Mouse (Mus musculus) lung, embryonic 16.5 days (tissue): ENCODE data around the gene Errfi1. TPM values are rescaled to one million over a fixed set of nuclear protein-coding genes. Genes with fewer than 3 reads are reported as not detected.
A peak's percentile ranks its signal among the peaks of the same experiment; 100 is the strongest.

Source experiments
- ATAC-seq: fragments of 200-750 bp; cut with Nextera tagmentation; 2 replicates; pipeline ENCODE4 v1.8.0; 2017; ENCODE audit warnings: low read depth, mild to moderate bottlenecking, moderate library complexity
- H3K27ac ChIP-seq: fragments of 300-500 bp; sonication (generic); 2 replicates; pipeline ENCODE4 v1.5.1; 2014; ENCODE audit warnings: mild to moderate bottlenecking, control low read depth, low read length
- H3K27me3 ChIP-seq: fragments of 300-500 bp; sonication (generic); 2 replicates; pipeline ENCODE4 v1.6.1; 2014; ENCODE audit warnings: low read depth, low read length, mixed read lengths; ENCODE audit not compliant: control insufficient read depth, insufficient read depth
- H3K36me3 ChIP-seq: fragments of 300-500 bp; sonication (generic); 2 replicates; pipeline ENCODE4 v1.6.1; 2014; ENCODE audit warnings: low read length; ENCODE audit not compliant: control insufficient read depth, insufficient read depth
- H3K4me1 ChIP-seq: fragments of 300-500 bp; sonication (generic); replicated peaks from 2 replicates; pipeline ENCODE4 v1.6.1; 2014; ENCODE audit warnings: low read length, mixed read lengths; ENCODE audit not compliant: control insufficient read depth, insufficient read depth
- H3K4me2 ChIP-seq: fragments of 300-500 bp; sonication (generic); 2 replicates; pipeline ENCODE4 v1.6.1; 2014; ENCODE audit warnings: low read depth, low read length, control low read depth
- H3K4me3 ChIP-seq: fragments of 300-500 bp; sonication (generic); 2 replicates; pipeline ENCODE4 v1.5.1; 2014; ENCODE audit warnings: mild to moderate bottlenecking, low read length, control low read depth
- H3K9ac ChIP-seq: fragments of 300-500 bp; sonication (generic); 2 replicates; pipeline ENCODE4 v1.6.1; 2014; ENCODE audit warnings: low read length, control low read depth
- H3K9me3 ChIP-seq: fragments of 300-500 bp; sonication (generic); 2 replicates; pipeline ENCODE4 v1.6.1; 2016; ENCODE audit warnings: low read length; ENCODE audit not compliant: control insufficient read depth
- WGBS: fragments of 180-500 bp; shearing (Covaris S2); extraction: QIAGEN DNeasy Blood & Tissue Kit; methylation state at CpG from one replicate; pipeline ENCODE4 v1.1.7; 2014; 5-methylcytosine and 5-hydroxymethylcytosine counted together
- polyA plus RNA-seq: library from polyadenylated mRNA; unstranded; fragments of >200 nt; fragmentation: Nextera tagmentation; extraction: Ambion mirVana; gene quantifications from 2 replicates; pipeline ENCODE4 v1.2.1, GENCODE M21; 2015

Gene Errfi1
- polyA plus RNA-seq, 1 experiment from 2014 or later: 44.3 TPM

- Histone ChIP-seq H3K4me2 (no peak overlapping the region), H3K27ac (no peak overlapping the region; the same call in 1 of the 2 replicates), H3K27me3 (no peaks in the 10 kb centered on the region), H3K36me3 (no peaks in the 10 kb centered on the region), H3K9ac (no peak overlapping the region), H3K4me3 (no peak overlapping the region), H3K9me3 (no peaks in the 10 kb centered on the region), H3K4me1 (peaks cover 14% of the 10 kb centered on the region)
- ATAC-seq: no peak
- WGBS: 88% methylated on average over 12 of the region's 12 CpGs
These were observed 16.8 kb upstream of the Errfi1 start for GRCm38 (mm10) chr4:150836961-150837360.

- H3K4me3 ChIP-seq: no peak overlapping the region
- no peak overlapping the region for H3K9ac ChIP-seq
- H3K4me2 ChIP-seq: no peak overlapping the region
- H3K4me1 ChIP-seq: peaks cover 11% of the 10 kb centered on the region
- no peak overlapping the region; the same call in 1 of the 2 replicates for H3K27ac ChIP-seq
- H3K36me3 ChIP-seq: no peaks in the 10 kb centered on the region
- WGBS: 57% methylated on average over 6 of the region's 6 CpGs
- ATAC-seq: peak; percentile 37; the same call in 1 of the 2 replicates
- H3K9me3 ChIP-seq: no peaks in the 10 kb centered on the region
- H3K27me3 ChIP-seq: no peaks in the 10 kb centered on the region
These were observed 16.3 kb upstream of the Errfi1 start for GRCm38 (mm10) chr4:150837458-150837857.

GRCm38 (mm10) chr4:150842045-150842444, 11.7 kb upstream of the Errfi1 start:
- no peaks in the 10 kb centered on the region for H3K27me3 ChIP-seq
- H3K4me3 ChIP-seq: no peak overlapping the region
- H3K27ac ChIP-seq: no peak overlapping the region
- 72% methylated on average over 5 of the region's 5 CpGs for WGBS
- peaks cover 5% of the 10 kb centered on the region for H3K4me1 ChIP-seq
- H3K9ac ChIP-seq: no peak overlapping the region
- H3K4me2 ChIP-seq: no peak overlapping the region
- H3K36me3 ChIP-seq: no peaks in the 10 kb centered on the region
- H3K9me3 ChIP-seq: no peaks in the 10 kb centered on the region
- no peak for ATAC-seq

- Histone ChIP-seq H3K4me3 (no peak overlapping the region), H3K27me3 (no peaks in the 10 kb centered on the region), H3K4me1 (no peaks in the 10 kb centered on the region), H3K27ac (no peak overlapping the region), H3K9me3 (no peaks in the 10 kb centered on the region), H3K4me2 (no peak overlapping the region), H3K9ac (no peak overlapping the region), H3K36me3 (no peaks in the 10 kb centered on the region)
- 82% methylated on average over 7 of the region's 7 CpGs for WGBS
- ATAC-seq: no peak
These were observed 10.5 kb upstream of the Errfi1 start for GRCm38 (mm10) chr4:150843181-150843580.

GRCm38 (mm10) chr4:150846316-150846715, 7.4 kb upstream of the Errfi1 start:
- Histone ChIP-seq H3K4me2 (no peak overlapping the region), H3K36me3 (no peaks in the 10 kb centered on the region), H3K9ac (no peak overlapping the region), H3K4me1 (0 out of 2 replicates have a peak, but pooled peaks cover 5% of the 10 kb centered on the region), H3K9me3 (no peaks in the 10 kb centered on the region), H3K27ac (no peak overlapping the region), H3K4me3 (no peak overlapping the region), H3K27me3 (no peaks in the 10 kb centered on the region)
- ATAC-seq: no peak
- WGBS: 64% methylated on average over 8 of the region's 8 CpGs

- no peak for ATAC-seq
- H3K36me3 ChIP-seq: no peaks in the 10 kb centered on the region
- H3K27me3 ChIP-seq: no peaks in the 10 kb centered on the region
- H3K4me2 ChIP-seq: no peak overlapping the region
- no peak overlapping the region for H3K27ac ChIP-seq
- H3K4me3 ChIP-seq: no peak overlapping the region
- no peaks in the 10 kb centered on the region for H3K9me3 ChIP-seq
- WGBS: 36% methylated on average over 10 of the region's 10 CpGs
- H3K9ac ChIP-seq: no peak overlapping the region
- peaks cover 16% of the 10 kb centered on the region for H3K4me1 ChIP-seq
These were observed 3.8 kb upstream of the Errfi1 start for GRCm38 (mm10) chr4:150849964-150850363.

- Histone ChIP-seq H3K36me3 (no peaks in the 10 kb centered on the region), H3K9me3 (no peaks in the 10 kb centered on the region), H3K4me3 (no peak overlapping the region), H3K27ac (no peak overlapping the region), H3K4me2 (no peak overlapping the region), H3K4me1 (peaks cover 18% of the 10 kb centered on the region), H3K27me3 (no peaks in the 10 kb centered on the region), H3K9ac (no peak overlapping the region)
- no peak for ATAC-seq
- WGBS: 65% methylated on average over 4 of the region's 4 CpGs
These were observed 2.8 kb upstream of the Errfi1 start for GRCm38 (mm10) chr4:150850893-150851292.

- no peaks in the 10 kb centered on the region for H3K27me3 ChIP-seq
- H3K4me2 ChIP-seq: no peak overlapping the region
- no peak overlapping the region; the same call in 1 of the 2 replicates for H3K27ac ChIP-seq
- no peaks in the 10 kb centered on the region for H3K9me3 ChIP-seq
- no peak overlapping the region for H3K4me3 ChIP-seq
- no peaks in the 10 kb centered on the region for H3K36me3 ChIP-seq
- 34% methylated on average over 8 of the region's 8 CpGs for WGBS
- no peak overlapping the region for H3K9ac ChIP-seq
- peaks cover 22% of the 10 kb centered on the region for H3K4me1 ChIP-seq
- ATAC-seq: no peak
These were observed 1.7 kb upstream of the Errfi1 start for GRCm38 (mm10) chr4:150852045-150852444.

- H3K9ac ChIP-seq: no peak overlapping the region; the same call in 1 of the 2 replicates
- WGBS: 41% methylated on average over 4 of the region's 4 CpGs
- no peaks in the 10 kb centered on the region for H3K27me3 ChIP-seq
- ATAC-seq: no peak
- peak overlapping the region; percentile 81 for H3K27ac ChIP-seq
- peaks cover 27% of the 10 kb centered on the region for H3K4me1 ChIP-seq
- no peak overlapping the region for H3K4me3 ChIP-seq
- no peaks in the 10 kb centered on the region for H3K9me3 ChIP-seq
- no peaks in the 10 kb centered on the region for H3K36me3 ChIP-seq
- no peak overlapping the region for H3K4me2 ChIP-seq
These were observed 1.2 kb upstream of the Errfi1 start for GRCm38 (mm10) chr4:150852479-150852878.

- ATAC-seq: peak; percentile 89
- Histone ChIP-seq H3K4me1 (peaks cover 34% of the 10 kb centered on the region), H3K4me2 (peak overlapping the region; percentile 67), H3K4me3 (peak overlapping the region; percentile 88), H3K27ac (peak overlapping the region; percentile 98), H3K9me3 (no peaks in the 10 kb centered on the region), H3K36me3 (no peaks in the 10 kb centered on the region), H3K9ac (peak overlapping the region; percentile 97), H3K27me3 (no peaks in the 10 kb centered on the region)
- under 1% methylated on average over 54 of the region's 59 CpGs for WGBS
These were observed 1.1 kb downstream of the Errfi1 start for GRCm38 (mm10) chr4:150854839-150855246.
